Mouse (Mus musculus) cerebellum, adult 2 months (tissue): Measurements from ENCODE around the gene Eif5.

Experiments
- CTCF ChIP-seq: fragments of 200-500 bp; IDR thresholded peaks from 2 replicates; pipeline ENCODE4 v1.5.1; 2011; ENCODE audit warnings: low read depth, mild to moderate bottlenecking, control low read depth, low read length, moderate library complexity, borderline replicate concordance; ENCODE audit not compliant: insufficient read depth
- POLR2A ChIP-seq: fragments of 200-500 bp; IDR thresholded peaks from 2 replicates; pipeline ENCODE4 v1.6.1; 2011; ENCODE audit warnings: low read length, control low read depth, borderline replicate concordance; ENCODE audit not compliant: insufficient read depth

DNA sequence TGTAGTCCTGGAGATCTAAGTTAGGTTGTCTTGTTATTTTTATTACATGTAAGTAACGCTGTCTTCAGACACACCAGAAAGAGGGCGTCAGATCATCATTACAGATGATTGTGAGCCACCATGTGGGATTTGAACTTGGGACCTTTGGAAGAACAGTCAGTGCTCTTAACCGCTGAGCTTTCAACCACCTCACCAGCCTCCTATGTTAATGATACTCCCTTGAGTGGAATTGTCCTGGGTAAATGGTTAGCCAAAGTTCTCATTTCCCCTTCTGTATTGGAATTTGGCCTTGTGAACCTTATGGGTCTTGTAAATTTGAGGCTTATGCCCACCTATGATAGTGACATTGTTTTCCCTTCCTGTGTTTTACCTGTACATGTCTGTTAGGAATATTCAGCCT, 9.3 kb downstream of the Eif5 start:
- TF ChIP-seq CTCF (no peak), POLR2A (no peak)
